Comparison of ENCODE assay signal across 13 mouse cellular contexts in the genomic region with DNA sequence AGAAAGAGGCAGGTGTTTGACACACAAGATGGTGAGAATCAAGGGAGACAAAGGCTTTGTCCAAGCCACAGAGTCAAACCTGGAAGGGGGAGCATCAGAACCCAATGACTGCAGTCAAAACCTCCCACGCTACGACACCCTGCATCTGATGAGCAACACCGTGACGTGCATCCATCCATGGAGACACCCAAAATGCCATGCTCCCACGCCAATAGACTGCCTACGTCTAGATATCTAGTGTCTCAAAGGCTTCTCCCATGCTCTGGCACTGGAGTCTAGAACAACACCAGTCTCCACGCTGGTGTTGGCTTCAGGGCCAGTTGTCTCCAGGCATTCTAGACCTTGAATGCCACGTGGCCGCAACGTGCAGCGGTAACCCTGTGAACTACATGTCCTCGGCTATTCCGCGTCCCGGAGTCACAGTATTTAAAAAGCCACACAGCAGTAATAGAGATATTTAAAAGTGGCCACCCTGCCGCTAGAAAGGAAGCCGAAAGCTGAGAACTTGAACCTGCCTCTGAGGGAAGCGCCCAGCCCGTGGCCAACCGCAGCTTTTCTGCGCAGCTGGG. TPM values are rescaled to one million over a fixed set of nuclear protein-coding genes. Genes with fewer than 3 reads are reported as not detected.
DNase-seq lines count a peak whose midpoint lies in the region; ATAC-seq and TF ChIP-seq lines count a peak whose summit lies in the region.
"Had no signal": no experiment of that assay in that cellular context is flagged by ENCODE, and none has a peak within 500 bp of the region (broad histone marks: within the 10 kb centered on the region; RNA-seq: fewer than 3 reads in every experiment).

No protein-coding gene starts in this region.

- no peak overlapping the region for H3K9ac ChIP-seq in kidney, embryonic 14.5 days (ENCODE audit: low read depth, low read length)
- no peak overlapping the region for H3K9ac ChIP-seq in limb, embryonic 11.5 days (ENCODE audit: low read length)
- H3K9ac ChIP-seq: lung, embryonic 15.5 days had no signal

- 0 out of 2 replicates have a peak overlapping the region, but pooled peaks have one; percentile 37 for H3K27ac ChIP-seq in kidney, embryonic 14.5 days (ENCODE audit: low read depth, low read length)
- no peak overlapping the region; the same call in 1 of the 2 replicates for H3K27ac ChIP-seq in limb, embryonic 11.5 days (replicated peaks; ENCODE audit: low read depth, low read length)
- H3K27ac ChIP-seq: left cerebral cortex, adult 2 months; lung, embryonic 15.5 days had no signal

- no peaks in the 10 kb centered on the region for H3K79me2 ChIP-seq in C2C12 (ENCODE audit: control insufficient read depth, insufficient read depth)

- no peak overlapping the region for H3ac ChIP-seq in C2C12 (ENCODE audit: control insufficient read depth, insufficient read length, low read depth)

- H3K4me3 ChIP-seq in kidney, embryonic 14.5 days (ENCODE audit: low read length) = no peak overlapping the region
- no peak overlapping the region for H3K4me3 ChIP-seq in C2C12 (ENCODE audit: insufficient read depth, poor library complexity, severe bottlenecking)
- no peak overlapping the region for H3K4me3 ChIP-seq in limb, embryonic 11.5 days (ENCODE audit: low read depth, low read length)
- H3K4me3 ChIP-seq: left cerebral cortex, adult 2 months; lung, embryonic 15.5 days had no signal

- no peak overlapping the region for H3K4me2 ChIP-seq in kidney, embryonic 14.5 days (replicated peaks; ENCODE audit: low read depth, low read length)
- no peak overlapping the region for H3K4me2 ChIP-seq in limb, embryonic 11.5 days (ENCODE audit: low read depth, severe bottlenecking)
- H3K4me2 ChIP-seq: liver, embryonic 11.5 days; lung, embryonic 15.5 days had no signal

- peaks cover 3% of the 10 kb centered on the region; the same call in 1 of the 2 replicates for H3K36me3 ChIP-seq in kidney, embryonic 14.5 days (ENCODE audit: control insufficient read depth, insufficient read depth, low read length)
- no peaks in the 10 kb centered on the region for H3K36me3 ChIP-seq in C2C12 (ENCODE audit: control insufficient read depth, insufficient read depth)
- H3K36me3 ChIP-seq in limb, embryonic 11.5 days (ENCODE audit: control insufficient read depth, insufficient read depth, low read length) = no peaks in the 10 kb centered on the region
- H3K36me3 ChIP-seq: lung, embryonic 15.5 days had no signal

- H3K79me3 ChIP-seq in C2C12 (ENCODE audit: low read depth) = no peaks in the 10 kb centered on the region

- no peaks in the 10 kb centered on the region for H3K27me3 ChIP-seq in kidney, embryonic 14.5 days (ENCODE audit: control insufficient read depth, insufficient read depth, low read length)
- H3K27me3 ChIP-seq in C2C12 (ENCODE audit: control insufficient read depth, insufficient read depth, insufficient read length) = peaks cover 41% of the 10 kb centered on the region
- H3K27me3 ChIP-seq in limb, embryonic 11.5 days (ENCODE audit: control insufficient read depth, insufficient read depth, low read length) = no peaks in the 10 kb centered on the region
- H3K27me3 ChIP-seq: lung, embryonic 15.5 days had no signal

- no peak for TF ChIP-seq CTCF in C2C12 (IDR thresholded peaks at IDR 0.05; ENCODE audit: control insufficient read depth, insufficient read depth, insufficient read length)

- DNase-seq in kidney, adult 11 months = no peak
- peak; percentile 40 to 59 for DNase-seq in adrenal gland, postnatal 36 days
- DNase-seq in limb, embryonic 11.5 days (ENCODE audit: low spot score) = peak; percentile 38
- DNase-seq in left cerebral cortex, adult 18-20 months (ENCODE audit: low spot score in 2 of 2) = no peak
- DNase-seq in thymus, postnatal 25 days = no peak
- no peak for DNase-seq in right cerebral cortex, postnatal 36 days (ENCODE audit: low spot score in 2 of 2)
- DNase-seq: cerebellum, adult 8-10 months; kidney, postnatal 10 days had no signal

- H3K9me3 ChIP-seq in kidney, embryonic 14.5 days (ENCODE audit: control insufficient read depth, low read length) = no peaks in the 10 kb centered on the region
- peaks cover 3% of the 10 kb centered on the region; the same call in 1 of the 2 replicates for H3K9me3 ChIP-seq in limb, embryonic 11.5 days (ENCODE audit: control insufficient read depth, low read length)
- H3K9me3 ChIP-seq: lung, embryonic 15.5 days had no signal

- H3K4me1 ChIP-seq in kidney, embryonic 14.5 days (ENCODE audit: control insufficient read depth, insufficient read depth, low read length) = peaks cover 47% of the 10 kb centered on the region
- peaks cover 35% of the 10 kb centered on the region for H3K4me1 ChIP-seq in limb, embryonic 11.5 days (ENCODE audit: control insufficient read depth, insufficient read depth, low read length)

- WGBS in kidney, embryonic 14.5 days = 63% methylated on average over 21 of the region's 21 CpGs
- WGBS in limb, embryonic 11.5 days = 73% methylated on average over 21 of the region's 21 CpGs

- no peak; the same call in 1 of the 2 replicates for ATAC-seq in kidney, embryonic 14.5 days (ENCODE audit: low FRiP score, low TSS enrichment)
- no peak for ATAC-seq in limb, embryonic 11.5 days (ENCODE audit: insufficient number of reproducible peaks, low FRiP score, low TSS enrichment, low read depth)

TF ChIP-seq in C2C12, 6 proteins besides CTCF, POLR2A, EP300 and RAD21:
- TF ChIP-seq MAX (IDR thresholded peaks at IDR 0.05) (peak; percentile 68), FOSL1 (IDR thresholded peaks at IDR 0.05; ENCODE audit: insufficient read depth, low read length, poor library complexity, severe bottlenecking) (no peak)

RNA-seq across cellular contexts. Expression of gene Tspan18, which starts 15.4 kb away (rescaled TPM):
- 40.8 and 49.2 TPM in 2 replicates for polyA plus RNA-seq in kidney, embryonic 14.5 days (2014; fragmentation: Nextera tagmentation; extraction: Ambion mirVana)
- 0.06 TPM for polyA plus RNA-seq in C2C12 (2012; fragmentation: generic; extraction: Trizol)
- 10 to 100 TPM; 49.7 to 59.4 TPM for total RNA-seq in adrenal gland, postnatal 36 days (2021)
- polyA plus RNA-seq in limb, embryonic 11.5 days (2014; fragmentation: Nextera tagmentation; extraction: Ambion mirVana) = 23.1 and 29.8 TPM in 2 replicates
- total RNA-seq in left cerebral cortex, adult 18-20 months (2021) = 1 to 10 TPM; 1.4 to 1.6 TPM

Comparison
In these comparisons a context has a peak if more than half of its experiments do, and no peak if none do; other contexts are left out.
1. DNase-seq: peak in adrenal gland, postnatal 36 days (2 of 2) and limb, embryonic 11.5 days (single experiment); none in kidney, adult 11 months (single experiment), left cerebral cortex, adult 18-20 months (0 of 2), thymus, postnatal 25 days (single experiment) and right cerebral cortex, postnatal 36 days (0 of 2).
2. RNA of gene Tspan18, which starts 15.4 kb away (polyA plus RNA-seq): 40.8 to 49.2 TPM in kidney, embryonic 14.5 days and 23.1 to 29.8 TPM in limb, embryonic 11.5 days; 0.06 TPM in C2C12 (single experiment); every median in the first group is over 10 times any median in the second.